Mouse (Mus musculus) c-Kit-positive CD71-positive TER-119-positive erythroid progenitor cells, embryonic 14.5 days (primary cell): ENCODE data around the gene Gm6583.
A peak's percentile ranks its signal among the peaks of the same experiment; 100 is the strongest.

Source experiments
- DNase-seq: peaks from one replicate; pipeline ENCODE4 v3.0.0-alpha.2; 2013; ENCODE audit warnings: low spot score

The Gm6583 gene

DNA sequence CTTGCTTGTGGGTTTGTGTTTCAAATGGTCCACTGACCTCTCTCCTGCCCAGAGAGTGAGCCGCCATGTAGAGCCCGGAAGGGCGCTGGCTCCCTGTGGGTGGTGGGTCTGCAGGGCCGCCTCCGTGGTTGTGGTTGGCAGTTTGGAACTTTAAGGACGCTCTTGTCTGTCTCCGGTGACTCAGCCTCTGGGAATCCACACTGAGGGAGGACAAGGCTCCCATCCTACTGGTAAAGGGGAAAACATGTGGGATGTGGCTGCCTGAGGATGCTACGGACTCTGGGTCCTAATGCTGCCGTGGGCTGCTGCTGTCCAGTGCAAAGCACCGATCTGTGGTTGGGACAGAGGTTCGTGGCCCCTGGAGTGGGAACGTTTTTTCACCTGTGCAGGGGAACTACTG lies 12.1 kb upstream of the Gm6583 start:
- DNase-seq: no peak

DNA sequence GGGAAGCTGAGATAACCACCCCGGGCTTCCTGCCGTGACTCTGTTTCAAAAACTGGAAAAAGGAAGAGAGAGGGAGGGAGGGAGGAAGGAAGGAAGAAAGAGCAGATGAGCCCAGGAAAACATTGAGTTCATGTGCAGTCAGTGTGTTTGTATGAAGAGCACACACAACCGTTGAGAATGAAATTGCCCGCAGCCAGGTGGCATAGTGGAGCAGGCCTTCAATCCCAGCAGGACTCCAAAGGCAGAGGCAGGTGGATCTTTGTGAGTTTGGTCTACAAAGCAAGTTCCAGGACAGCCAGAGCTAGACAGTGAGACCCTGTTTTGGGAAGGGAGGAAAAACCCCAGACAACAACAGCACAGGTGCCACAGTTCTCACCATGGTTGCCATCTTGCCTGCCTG lies 11.5 kb upstream of the Gm6583 start:
- DNase-seq: no peak

DNA sequence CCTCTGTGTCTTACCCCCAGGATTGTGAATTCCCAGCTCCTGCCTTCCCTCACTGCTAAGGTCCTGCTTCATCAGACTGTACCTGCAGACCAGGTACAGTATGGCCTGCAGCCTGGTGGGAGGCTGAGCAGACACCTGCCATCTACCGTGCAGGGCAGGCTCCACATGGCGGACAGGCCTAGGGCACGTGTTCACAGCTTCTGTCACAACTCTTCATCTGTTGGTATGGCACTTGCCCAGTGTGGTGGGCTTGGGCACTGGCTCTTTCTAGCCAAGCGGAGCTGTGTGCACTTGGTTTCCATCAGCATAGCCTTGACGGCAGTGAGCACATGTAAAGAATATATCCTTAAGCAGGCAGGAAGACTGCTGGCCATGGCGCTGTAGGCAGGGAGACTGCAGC lies 11.0 kb upstream of the Gm6583 start:
- no peak for DNase-seq

DNA sequence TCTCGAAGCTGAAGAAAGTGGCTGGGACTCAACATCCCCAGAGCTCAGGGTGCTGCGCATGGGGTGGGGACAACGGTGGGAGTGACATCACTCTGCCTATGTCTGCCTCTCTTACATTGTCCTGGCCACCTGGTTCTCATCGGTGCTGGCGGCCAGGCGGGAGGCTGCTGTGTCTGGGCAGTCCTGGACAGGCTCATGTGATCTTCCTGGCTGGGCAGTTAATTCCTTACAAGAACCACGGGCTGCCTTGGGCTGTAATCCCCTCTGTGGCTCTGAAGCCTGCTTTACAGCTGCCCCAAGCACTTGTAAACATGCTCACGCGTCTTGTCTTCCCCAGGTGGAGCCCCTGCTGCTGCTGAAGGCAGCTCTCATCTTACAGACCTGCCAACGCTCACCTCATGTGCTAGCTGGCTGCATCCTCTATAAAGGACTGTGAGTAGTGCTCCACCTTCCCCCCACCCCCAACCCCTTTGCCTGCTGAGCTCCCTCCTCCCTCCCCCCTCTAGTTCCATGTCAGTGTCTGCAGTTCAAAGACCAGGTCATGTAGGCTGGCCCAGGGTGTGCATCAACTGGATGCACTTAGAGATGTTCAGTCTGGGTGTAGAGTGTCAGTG lies 8.5 kb upstream of the Gm6583 start:
- no peak for DNase-seq

DNA sequence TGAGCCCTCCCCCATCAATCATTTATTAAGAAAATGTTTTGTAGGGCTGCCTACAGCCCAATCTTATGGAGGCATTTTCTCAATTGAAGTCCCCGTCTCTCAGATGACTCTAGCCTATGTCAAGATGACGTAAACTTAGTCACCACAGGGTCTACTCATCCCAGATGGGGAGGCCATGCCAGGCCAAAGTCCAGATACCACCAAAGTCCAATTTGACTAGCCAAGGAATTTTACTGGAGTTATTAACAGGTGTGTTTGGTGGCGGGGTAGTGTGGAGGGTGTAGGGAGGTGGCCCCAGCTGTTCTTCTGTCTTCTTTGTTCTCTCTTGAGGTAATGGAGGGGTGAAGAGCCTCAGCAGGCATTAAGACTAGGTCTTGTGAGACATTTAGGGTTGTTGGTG lies 4.2 kb upstream of the Gm6583 start:
- no peak for DNase-seq

DNA sequence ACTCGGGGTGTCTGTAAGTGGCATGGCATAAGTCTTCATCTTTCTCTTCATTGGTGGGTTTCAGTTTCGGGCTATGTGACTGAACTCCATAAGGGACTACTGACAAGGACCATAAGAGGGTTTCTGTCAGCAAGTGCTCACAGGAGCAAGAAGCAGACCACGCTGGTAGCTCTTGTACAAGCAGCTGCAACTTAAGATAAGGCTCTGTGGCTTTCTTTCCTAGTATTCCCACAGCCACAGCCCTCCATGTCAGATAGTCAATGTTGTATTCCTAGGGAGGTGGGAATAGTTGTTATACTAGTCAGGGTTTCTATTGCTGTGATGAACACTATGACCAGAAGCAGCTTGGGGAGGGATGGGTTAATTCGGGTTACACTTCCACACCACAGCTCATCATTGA lies 3.7 kb upstream of the Gm6583 start:
- DNase-seq: peak; percentile 77

DNA sequence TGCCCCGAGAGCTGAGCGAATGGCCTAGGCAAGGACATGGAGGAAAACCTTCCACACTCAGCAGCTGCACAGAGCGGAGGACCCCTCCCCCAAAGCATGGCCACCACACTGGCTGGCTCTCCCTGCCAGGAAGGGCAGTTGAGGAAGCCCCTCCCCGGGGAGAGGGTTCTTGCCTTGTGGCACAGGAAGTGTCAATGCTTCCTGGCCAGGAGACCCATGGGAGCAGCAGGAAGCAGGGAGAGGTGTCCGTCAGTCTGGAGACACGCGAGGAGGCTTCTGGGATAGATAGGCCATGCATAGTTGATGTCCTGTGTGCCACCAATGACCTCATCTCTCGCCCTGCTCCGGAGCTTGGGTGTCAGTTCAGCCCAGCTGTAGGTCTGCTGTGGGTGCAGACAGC lies 489 bp upstream of the Gm6583 start:
- DNase-seq: no peak

DNA sequence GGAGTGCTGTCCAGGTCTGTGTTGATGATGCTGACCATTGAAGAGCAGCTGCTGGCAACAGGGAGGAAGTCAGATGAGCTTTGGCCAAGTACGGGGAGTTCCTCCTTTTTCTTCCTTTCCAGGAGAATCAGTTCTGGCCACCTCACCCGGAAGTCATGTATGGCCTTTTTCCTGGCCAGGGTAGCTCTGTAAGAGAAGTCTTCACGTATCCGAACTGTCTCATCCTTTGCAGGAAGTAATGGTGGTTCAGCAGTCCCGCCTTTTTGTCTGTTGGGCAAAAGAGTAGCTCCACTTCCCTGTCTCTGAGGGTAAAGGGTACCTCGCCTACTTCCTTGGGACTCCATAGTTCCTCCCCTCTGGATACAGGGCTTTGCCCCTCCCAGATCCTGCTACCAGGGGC lies 340 bp downstream of the Gm6583 start:
- DNase-seq: no peak

DNA sequence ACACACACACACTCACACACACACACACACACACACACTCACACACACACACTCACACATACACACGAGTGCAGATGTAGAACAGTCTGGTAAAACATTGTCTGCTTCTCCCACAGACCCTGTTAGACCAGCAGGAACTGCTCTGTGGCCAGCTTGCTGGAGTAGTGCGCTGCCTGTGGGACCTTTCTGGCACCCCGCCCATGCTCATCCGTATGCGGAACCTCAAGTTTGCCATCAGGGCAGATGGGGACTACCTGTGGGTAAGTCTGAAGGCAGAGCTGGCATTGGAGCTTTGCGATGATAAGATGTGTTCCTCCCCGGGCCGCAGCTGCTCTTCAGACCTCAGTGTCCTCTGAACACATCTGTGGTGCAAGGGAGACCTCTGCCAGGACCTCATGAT lies 6.7 kb downstream of the Gm6583 start:
- DNase-seq: no peak

DNA sequence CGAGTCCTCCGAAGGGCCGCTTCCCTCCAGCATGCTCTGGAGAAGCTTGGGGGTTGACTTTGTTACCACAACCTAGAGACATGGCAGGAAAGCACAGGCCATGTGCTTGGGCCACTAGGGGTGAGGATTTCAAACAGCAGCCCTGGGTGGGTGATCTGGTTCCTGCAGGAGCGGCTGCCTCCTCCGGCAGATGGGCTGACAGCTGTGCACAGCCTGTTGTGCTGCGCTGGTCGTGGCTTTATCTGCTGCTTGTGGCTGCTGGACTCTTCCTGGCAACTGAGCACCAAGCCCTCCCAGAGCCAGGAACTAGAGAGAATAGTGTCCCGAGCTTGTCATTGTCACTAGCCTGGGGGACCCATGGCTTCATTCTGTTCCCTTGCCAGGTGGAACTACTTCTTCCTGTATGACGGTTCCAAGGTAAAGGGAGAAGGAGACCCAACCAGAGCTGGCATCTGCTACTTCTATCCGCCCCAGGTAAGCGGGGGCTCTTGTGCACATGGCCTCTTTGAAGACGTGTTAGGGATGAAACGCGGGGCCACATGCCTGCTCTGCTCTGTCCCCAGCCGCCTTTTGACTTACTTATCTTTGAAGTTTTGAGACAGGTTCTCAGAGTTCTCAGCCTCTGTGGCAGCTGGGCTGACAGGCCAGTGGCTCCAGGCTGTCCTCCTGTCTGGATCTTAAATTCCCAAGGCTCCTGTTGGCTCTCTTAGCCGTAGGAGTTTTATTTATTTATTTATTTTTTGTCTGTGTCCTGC lies 9.4 kb downstream of the Gm6583 start:
- DNase-seq: no peak

DNA sequence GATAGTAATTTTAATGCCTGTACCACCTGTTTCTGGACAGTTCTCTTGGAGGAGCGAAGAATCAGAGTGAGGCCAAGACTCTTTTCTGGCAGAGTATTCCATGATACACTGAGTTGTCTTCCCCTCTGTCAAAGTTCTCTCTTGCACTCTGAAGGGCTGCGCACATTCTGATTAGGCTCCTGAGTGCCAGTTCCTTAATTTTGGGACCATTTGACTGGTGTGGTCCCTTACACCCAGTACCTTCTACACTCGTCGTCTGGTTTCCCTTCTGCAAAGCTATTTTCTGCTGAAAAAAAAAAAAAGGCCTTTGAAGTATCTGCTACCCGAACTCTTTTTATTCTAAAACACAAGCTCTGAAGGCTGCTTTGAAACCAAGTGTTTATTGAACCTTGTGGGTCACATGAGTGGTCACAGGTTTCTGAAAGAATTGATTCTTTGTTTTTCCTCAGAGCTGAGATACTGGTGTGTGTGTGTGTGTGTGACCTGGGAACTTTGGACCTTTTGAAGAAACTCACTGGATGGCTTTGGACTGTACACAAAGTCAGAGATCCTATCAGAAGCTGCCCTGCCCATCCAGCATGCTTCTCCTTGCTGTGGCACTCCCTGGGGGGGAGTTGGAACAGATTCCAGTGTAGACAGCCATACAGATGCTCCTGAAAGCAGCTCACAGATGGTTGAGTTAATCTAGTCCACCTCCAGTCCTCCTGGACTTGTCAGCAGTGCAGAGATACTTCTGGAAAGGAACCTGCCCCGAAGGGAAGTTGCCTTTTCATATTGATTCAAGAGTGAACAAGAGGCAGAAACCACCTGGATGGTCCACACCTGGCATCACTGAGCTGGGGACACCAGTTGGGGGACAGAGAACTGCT lies 11.5 kb downstream of the Gm6583 start:
- DNase-seq: no peak

DNA sequence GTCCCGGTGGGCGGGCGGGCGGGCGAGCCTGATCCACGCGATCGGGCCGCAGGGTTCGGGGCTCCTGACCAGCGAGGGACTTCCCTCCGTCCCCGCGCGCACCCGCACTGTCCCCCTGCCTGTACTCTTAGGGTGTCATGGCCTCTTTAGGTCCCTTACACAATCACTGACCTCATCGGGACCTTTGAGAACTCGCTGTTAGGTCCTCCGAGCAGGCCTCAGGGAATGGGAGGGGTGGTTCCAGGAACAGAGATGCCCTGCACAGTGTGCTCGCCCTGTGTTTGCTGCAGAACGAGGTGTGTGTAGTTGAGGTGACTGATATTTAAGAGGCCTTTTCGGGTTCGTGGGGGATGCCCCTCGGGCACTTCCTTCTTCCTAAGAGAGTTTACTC lies 12.6 kb downstream of the Gm6583 start:
- peak; percentile 69 for DNase-seq

DNA sequence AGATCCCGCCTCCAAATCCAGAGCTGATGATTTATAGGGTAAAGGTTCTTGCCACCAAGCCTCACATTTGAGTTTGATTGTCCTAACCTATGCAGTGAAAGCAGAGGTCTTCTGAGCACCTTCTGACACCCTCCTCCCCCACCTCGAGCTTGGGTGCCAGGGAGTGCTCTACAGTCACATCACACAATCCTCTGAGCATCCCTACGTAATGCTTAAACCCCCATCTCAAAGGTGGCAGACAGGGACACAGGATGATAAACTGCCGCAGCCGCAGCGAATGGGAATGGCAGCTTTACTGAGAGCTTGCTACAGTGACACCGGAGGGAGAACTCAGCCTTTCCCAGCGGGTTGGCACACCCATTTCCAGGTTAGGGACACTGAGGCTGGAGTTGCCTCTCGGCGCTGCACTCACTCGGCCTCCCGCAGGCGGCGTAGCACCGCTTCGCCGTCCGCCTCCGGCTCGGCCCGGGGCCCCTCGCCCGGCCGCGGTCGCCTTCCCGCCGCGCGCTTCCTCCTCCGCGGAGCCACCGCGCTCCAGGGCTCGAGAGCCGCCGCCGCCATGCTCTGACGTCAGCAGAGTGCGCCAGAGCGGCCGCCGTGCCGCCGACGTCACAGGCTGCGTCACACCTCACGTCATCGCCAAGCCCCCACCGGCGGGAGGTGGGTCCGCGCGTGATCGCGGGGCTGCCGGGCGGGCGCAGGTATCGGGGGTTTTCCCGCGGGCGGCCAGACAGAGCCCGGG lies 13.2 kb downstream of the Gm6583 start, which contains the start of the genes Srrd and Hps4:
Gene Srrd (minus strand): TSS at position 578 of the 742 bp plus-strand sequence.
Gene Hps4 (plus strand): TSS at position 621 of the 742 bp plus-strand sequence.
- DNase-seq: peak; percentile 79

DNA sequence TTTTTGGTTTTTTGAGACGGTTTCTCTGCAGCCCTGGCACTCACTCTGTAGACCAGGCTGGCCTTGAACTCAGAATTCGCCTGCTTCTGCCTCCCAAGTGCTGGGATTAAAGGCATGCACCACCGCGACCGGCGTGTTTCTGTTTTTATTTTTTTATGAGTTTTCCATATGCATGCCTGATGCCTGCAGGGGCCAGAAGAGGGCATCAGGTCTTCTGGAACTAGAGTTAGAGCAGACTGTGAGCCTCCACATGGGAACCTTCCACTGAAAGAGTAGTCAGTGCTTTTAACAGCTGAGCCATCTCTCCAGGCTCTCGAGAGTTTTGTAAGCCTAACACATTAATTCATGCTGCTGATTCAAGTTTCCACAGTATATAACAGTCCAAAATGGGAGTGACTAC lies 16.6 kb downstream of the Gm6583 start:
- no peak for DNase-seq

DNA sequence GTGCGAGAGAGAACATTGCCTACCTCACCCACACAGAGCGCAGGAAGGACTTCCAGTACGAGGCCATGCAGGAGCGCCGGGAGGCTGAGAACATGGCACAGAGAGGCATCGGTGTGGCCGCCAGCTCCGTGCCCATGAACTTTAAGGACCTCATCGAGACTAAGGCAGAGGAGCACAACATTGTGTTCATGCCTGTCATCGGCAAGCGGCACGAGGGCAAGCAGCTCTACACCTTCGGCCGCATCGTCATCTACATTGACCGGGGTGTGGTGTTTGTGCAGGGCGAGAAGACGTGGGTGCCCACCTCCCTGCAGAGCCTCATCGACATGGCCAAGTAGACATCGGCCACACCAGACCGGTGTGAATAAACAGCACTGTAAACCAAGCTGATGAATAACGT lies 18.8 kb downstream of the Gm6583 start:
- DNase-seq: no peak

DNA sequence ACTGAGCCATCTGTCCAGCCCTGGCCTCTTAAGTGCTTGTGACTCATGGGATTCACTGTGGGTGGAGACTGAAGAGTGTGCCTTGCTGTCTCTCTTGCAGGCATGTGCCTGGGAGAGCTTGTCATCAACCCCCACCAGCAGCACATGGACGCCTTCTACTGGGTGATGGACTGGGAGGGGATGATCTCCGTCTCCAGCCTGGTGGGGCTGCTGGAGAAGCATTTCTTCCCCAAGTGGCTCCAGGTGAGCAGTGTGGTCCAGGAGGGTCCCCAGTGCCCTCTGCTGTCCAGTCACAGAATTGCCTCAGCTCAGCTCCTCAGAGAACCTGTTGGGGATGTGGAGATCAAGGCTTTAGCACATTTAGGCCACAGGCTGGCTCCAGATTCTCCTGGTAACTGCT lies 20.4 kb downstream of the Gm6583 start:
- DNase-seq: no peak

DNA sequence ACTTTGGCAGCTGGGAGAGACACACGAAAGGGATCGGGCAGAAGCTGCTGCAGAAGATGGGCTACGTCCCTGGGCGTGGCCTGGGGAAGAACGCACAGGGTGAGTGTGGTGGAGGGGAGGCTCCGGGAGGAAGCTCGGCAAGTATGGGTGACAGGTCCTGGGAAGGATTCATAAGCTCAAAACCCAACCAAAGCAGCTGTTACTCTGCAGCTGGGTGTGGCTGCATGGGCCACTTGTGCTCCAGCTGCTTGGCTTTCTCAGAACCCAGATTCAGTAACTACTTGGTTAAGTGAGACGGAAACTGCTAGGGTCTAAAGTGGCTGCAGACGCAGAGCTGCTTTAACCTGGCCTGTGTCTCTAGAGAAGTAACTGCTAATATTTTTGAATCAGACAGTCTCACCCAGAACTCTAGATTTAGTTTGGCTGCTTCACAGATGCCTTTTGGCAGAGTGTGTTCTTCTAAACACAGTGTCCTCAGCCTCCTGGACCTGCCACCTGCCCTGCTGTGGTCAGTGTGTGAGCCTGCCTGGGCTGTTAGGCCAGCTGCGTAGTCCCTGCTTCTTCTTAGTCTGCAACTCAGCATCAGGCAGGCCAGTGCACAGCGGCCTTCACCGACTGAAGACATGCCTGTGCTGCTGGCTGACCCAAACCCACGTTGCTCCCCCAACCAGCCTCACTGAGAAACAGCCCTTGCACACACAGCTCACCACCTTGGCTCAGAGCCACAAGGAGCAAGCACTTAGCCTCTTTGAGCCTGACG lies 25.8 kb downstream of the Gm6583 start:
- DNase-seq: no peak

DNA sequence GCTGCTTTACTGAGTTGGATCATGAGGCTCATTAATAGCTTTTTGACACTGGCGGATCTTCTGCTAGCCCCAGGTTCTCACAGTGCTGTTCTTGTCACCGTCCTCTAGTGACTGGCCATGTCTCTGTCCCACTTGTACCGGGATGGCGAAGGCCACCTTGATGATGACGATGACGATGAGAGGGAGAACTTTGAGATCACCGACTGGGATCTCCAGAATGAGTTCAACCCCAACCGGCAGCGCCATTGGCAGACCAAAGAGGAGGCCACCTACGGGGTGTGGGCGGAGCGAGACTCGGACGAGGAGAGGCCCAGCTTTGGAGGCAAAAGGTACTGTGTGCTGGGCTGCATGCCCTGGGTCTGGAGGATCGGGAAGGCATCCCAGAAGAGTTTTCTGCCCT lies 28.0 kb downstream of the Gm6583 start:
- DNase-seq: no peak

DNA sequence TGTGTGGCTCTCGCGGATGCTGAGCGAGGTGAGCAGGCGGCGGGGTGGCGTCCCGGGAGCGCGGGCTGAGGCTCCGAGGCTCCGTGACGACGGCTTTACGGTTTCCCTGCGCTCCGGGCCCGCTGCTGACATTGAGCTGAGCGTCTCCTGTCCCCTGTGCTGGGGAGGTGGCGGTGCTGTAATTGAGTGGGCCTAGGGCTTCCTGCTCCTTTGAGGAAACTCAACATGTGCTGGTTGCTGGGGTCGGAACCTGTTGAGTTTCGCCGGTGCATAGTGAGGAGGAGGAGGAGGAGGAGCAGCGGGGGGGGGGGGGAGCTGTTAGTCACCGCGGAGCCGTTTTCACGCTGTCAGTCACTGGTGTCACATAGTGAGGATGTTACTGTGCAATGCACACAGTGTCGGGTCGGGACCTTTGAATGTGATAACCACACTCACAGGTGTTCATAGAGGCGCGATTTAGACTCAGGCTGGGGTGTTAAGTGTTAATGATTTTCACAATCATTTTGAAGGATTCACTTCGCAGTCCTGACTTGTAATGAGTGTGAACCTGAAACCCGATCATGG lies 29.3 kb downstream of the Gm6583 start:
- DNase-seq: no peak

DNA sequence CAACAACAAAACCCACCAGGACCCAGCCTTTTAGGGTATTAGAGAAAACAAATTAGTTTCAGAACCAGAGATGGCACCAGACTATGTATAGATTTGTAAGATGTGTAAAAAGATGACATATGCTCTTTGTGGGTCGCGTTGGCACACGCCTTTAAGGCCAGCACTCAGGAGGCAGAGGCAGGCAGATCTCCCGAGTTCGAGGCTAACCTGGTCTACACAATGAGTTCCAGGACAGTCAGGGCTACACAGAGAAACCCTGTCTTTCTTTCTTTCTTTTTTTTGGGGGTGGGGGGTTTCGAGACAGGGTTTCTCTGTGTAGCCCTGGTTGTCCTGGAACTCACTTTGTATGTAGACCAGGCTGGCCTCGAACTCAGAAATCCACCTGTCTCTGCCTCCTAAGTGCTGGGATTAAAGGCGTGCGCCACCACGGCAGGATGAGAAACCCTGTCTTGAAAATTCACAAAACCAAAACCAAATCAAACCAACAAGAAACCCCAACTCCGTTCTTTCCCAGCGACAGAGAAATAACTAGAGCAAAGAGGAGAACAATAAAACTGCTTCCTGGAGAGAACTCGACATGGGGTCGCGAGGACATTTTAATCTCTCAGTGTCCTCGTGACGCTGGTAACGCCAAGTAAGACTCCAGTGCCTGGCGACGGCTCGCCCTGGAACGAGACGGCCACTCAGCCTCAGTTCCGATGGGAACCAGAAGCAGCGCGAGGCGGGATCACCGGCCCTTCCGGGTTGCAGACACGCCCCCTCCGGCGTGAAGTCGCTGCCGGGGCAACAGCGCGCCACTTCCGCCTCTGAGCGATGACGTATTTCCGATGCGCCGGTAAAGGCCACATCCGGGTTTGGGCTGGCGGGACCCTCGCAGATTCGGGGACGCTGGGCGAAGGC lies 30.0 kb downstream of the Gm6583 start, which contains the start of gene Tfip11:
Gene Tfip11 (plus strand): TSS at position 813 of the 900 bp plus-strand sequence.
- peak; percentile 90 for DNase-seq
